Comparison of ENCODE assay signal across 10 mouse cellular contexts in genomic region chr2:28681718-28682117, GRCm38 (mm10). TPM values are rescaled to one million over a fixed set of nuclear protein-coding genes. Genes with fewer than 3 reads are reported as not detected.
DNase-seq lines count a peak whose midpoint lies in the region; ATAC-seq and TF ChIP-seq lines count a peak whose summit lies in the region.
"Had no signal": no experiment of that assay in that cellular context is flagged by ENCODE, and none has a peak within 500 bp of the region (broad histone marks: within the 10 kb centered on the region; RNA-seq: fewer than 3 reads in every experiment).

No protein-coding gene starts in this region.

- no peak overlapping the region for H3K4me2 ChIP-seq in kidney, embryonic 16.5 days (replicated peaks; ENCODE audit: low read depth, low read length)
- H3K4me2 ChIP-seq in intestine, embryonic 15.5 days (replicated peaks), result no peak overlapping the region
- H3K4me2 ChIP-seq in forebrain, embryonic 11.5 days (ENCODE audit: low read depth, low read length, severe bottlenecking), result no peak overlapping the region
- H3K4me2 ChIP-seq: limb, embryonic 12.5 days had no signal

- no peak overlapping the region for H3K9ac ChIP-seq in kidney, embryonic 16.5 days (replicated peaks; ENCODE audit: low read length)
- H3K9ac ChIP-seq in intestine, embryonic 15.5 days, result no peak overlapping the region
- H3K9ac ChIP-seq in forebrain, embryonic 11.5 days (ENCODE audit: low read length), result no peak overlapping the region
- H3K9ac ChIP-seq: limb, embryonic 12.5 days had no signal

- no peaks in the 10 kb centered on the region for H3K27me3 ChIP-seq in kidney, embryonic 16.5 days (ENCODE audit: insufficient read depth, low read length)
- H3K27me3 ChIP-seq in intestine, embryonic 15.5 days (replicated peaks), result no peaks in the 10 kb centered on the region
- H3K27me3 ChIP-seq in forebrain, embryonic 11.5 days (ENCODE audit: control insufficient read depth, insufficient read depth, low read length), result no peaks in the 10 kb centered on the region
- H3K27me3 ChIP-seq: limb, embryonic 12.5 days had no signal

- ATAC-seq in kidney, embryonic 16.5 days (ENCODE audit: low FRiP score, low TSS enrichment), result no peak
- ATAC-seq in intestine, embryonic 15.5 days, result no peak
- ATAC-seq in forebrain, embryonic 11.5 days (replicated peaks; ENCODE audit: low FRiP score), result no peak

- WGBS in kidney, embryonic 16.5 days, result 84% methylated on average over 4 of the region's 4 CpGs
- 86% methylated on average over 4 of the region's 4 CpGs for WGBS in intestine, embryonic 15.5 days
- WGBS in forebrain, embryonic 11.5 days, result 92% methylated on average over 4 of the region's 4 CpGs

- no peak overlapping the region for H3K27ac ChIP-seq in kidney, embryonic 16.5 days (ENCODE audit: low read length)
- H3K27ac ChIP-seq in left cerebral cortex, adult 2 months, result no peak overlapping the region
- H3K27ac ChIP-seq in intestine, embryonic 15.5 days, result no peak overlapping the region
- H3K27ac ChIP-seq in forebrain, embryonic 11.5 days (ENCODE audit: low read depth, low read length), result no peak overlapping the region
- H3K27ac ChIP-seq: limb, embryonic 12.5 days had no signal

- DNase-seq in kidney, adult 18-20 months, result peak; percentile 27
- DNase-seq in adrenal gland, adult 18-20 months (ENCODE audit: low spot score in 2 of 2), result peak; percentile 31 to 43
- peak; percentile 42 to 61 for DNase-seq in cerebellum, postnatal 25 days
- peak; percentile 40 to 55 for DNase-seq in left cerebral cortex, adult 2 months (ENCODE audit: extremely low spot score in 1 of 2, low spot score in 2 of 2)
- DNase-seq in B cell, adult 2 months, result no peak
- DNase-seq in forebrain, embryonic 11.5 days (ENCODE audit: low spot score), result no peak

- intact Hi-C loops in left cerebral cortex, adult 2 months (cut with DNase I), result no loop called here

- H3K9me3 ChIP-seq in kidney, embryonic 16.5 days (ENCODE audit: low read length), result no peaks in the 10 kb centered on the region
- H3K9me3 ChIP-seq in intestine, embryonic 15.5 days, result no peaks in the 10 kb centered on the region
- H3K9me3 ChIP-seq in forebrain, embryonic 11.5 days (ENCODE audit: control insufficient read depth, low read length), result no peaks in the 10 kb centered on the region
- H3K9me3 ChIP-seq: limb, embryonic 12.5 days had no signal

- TF ChIP-seq CTCF in left cerebral cortex, adult 2 months (IDR thresholded peaks at IDR 0.05), result no peak

- peaks cover 67% of the 10 kb centered on the region for H3K36me3 ChIP-seq in kidney, embryonic 16.5 days (ENCODE audit: insufficient read depth, low read length)
- peaks cover 37% of the 10 kb centered on the region for H3K36me3 ChIP-seq in intestine, embryonic 15.5 days
- H3K36me3 ChIP-seq in forebrain, embryonic 11.5 days (ENCODE audit: control insufficient read depth, insufficient read depth, low read length), result peaks cover 6% of the 10 kb centered on the region; the same call in 1 of the 2 replicates

- no peak overlapping the region for H3K4me3 ChIP-seq in kidney, embryonic 16.5 days (ENCODE audit: low read length)
- no peak overlapping the region for H3K4me3 ChIP-seq in left cerebral cortex, adult 2 months
- no peak overlapping the region for H3K4me3 ChIP-seq in intestine, embryonic 15.5 days (replicated peaks)
- H3K4me3 ChIP-seq in forebrain, embryonic 11.5 days (ENCODE audit: low read depth, low read length), result no peak overlapping the region
- H3K4me3 ChIP-seq: limb, embryonic 12.5 days had no signal

- no peaks in the 10 kb centered on the region for H3K4me1 ChIP-seq in kidney, embryonic 16.5 days (ENCODE audit: insufficient read depth, low read length)
- no peaks in the 10 kb centered on the region for H3K4me1 ChIP-seq in intestine, embryonic 15.5 days (replicated peaks)
- H3K4me1 ChIP-seq in forebrain, embryonic 11.5 days (replicated peaks; ENCODE audit: control insufficient read depth, insufficient read depth, low read length), result no peaks in the 10 kb centered on the region
- H3K4me1 ChIP-seq: limb, embryonic 12.5 days had no signal

RNA-seq across cellular contexts. Expression of gene Spaca9, which starts 17.8 kb away (rescaled TPM):
- 2.3 and 2.7 TPM in 2 replicates for polyA plus RNA-seq in kidney, embryonic 16.5 days (2015; fragmentation: Nextera tagmentation; extraction: Ambion mirVana)
- total RNA-seq in adrenal gland, adult 18-20 months (2021), result 1 to 10 TPM in 1 of 2 experiments, under 1 TPM in 1; 0.60 to 1.2 TPM
- total RNA-seq in left cerebral cortex, adult 2 months (2021), result not detected
- polyA plus RNA-seq in intestine, embryonic 15.5 days (2015; fragmentation: Nextera tagmentation; extraction: Ambion mirVana), result 1.0 and 1.2 TPM in 2 replicates
- 1.5 and 2.1 TPM in 2 replicates for polyA plus RNA-seq in forebrain, embryonic 11.5 days (2014; fragmentation: Nextera tagmentation; extraction: Ambion mirVana)

RNA-seq across cellular contexts. Expression of gene Ak8, which starts 18.2 kb away (rescaled TPM):
- 0.94 and 1.2 TPM in 2 replicates for polyA plus RNA-seq in kidney, embryonic 16.5 days (2015; fragmentation: Nextera tagmentation; extraction: Ambion mirVana)
- under 1 TPM; 0.38 to 0.63 TPM for total RNA-seq in adrenal gland, adult 18-20 months (2021)
- 1 to 10 TPM; 1.1 to 1.7 TPM for total RNA-seq in left cerebral cortex, adult 2 months (2021)
- polyA plus RNA-seq in intestine, embryonic 15.5 days (2015; fragmentation: Nextera tagmentation; extraction: Ambion mirVana), result 0.44 and 0.48 TPM in 2 replicates
- 0.23 and 0.48 TPM in 2 replicates for polyA plus RNA-seq in forebrain, embryonic 11.5 days (2014; fragmentation: Nextera tagmentation; extraction: Ambion mirVana)

RNA-seq across cellular contexts. Expression of gene Tsc1, which starts 40.7 kb away (rescaled TPM):
- 23.1 and 23.3 TPM in 2 replicates for polyA plus RNA-seq in kidney, embryonic 16.5 days (2015; fragmentation: Nextera tagmentation; extraction: Ambion mirVana)
- total RNA-seq in adrenal gland, adult 18-20 months (2021), result 10 to 100 TPM; 18.5 to 21.3 TPM
- total RNA-seq in left cerebral cortex, adult 2 months (2021), result 10 to 100 TPM; 53.8 to 57.2 TPM
- 16.2 and 16.6 TPM in 2 replicates for polyA plus RNA-seq in intestine, embryonic 15.5 days (2015; fragmentation: Nextera tagmentation; extraction: Ambion mirVana)
- 27.4 and 32.4 TPM in 2 replicates for polyA plus RNA-seq in forebrain, embryonic 11.5 days (2014; fragmentation: Nextera tagmentation; extraction: Ambion mirVana)

RNA-seq across cellular contexts. Expression of gene Gfi1b, which starts 59.9 kb away (rescaled TPM):
- 0.33 and 0.42 TPM in 2 replicates for polyA plus RNA-seq in kidney, embryonic 16.5 days (2015; fragmentation: Nextera tagmentation; extraction: Ambion mirVana)
- not detected for total RNA-seq in adrenal gland, adult 18-20 months (2021)
- total RNA-seq in left cerebral cortex, adult 2 months (2021), result not detected
- 1.1 and 1.5 TPM in 2 replicates for polyA plus RNA-seq in intestine, embryonic 15.5 days (2015; fragmentation: Nextera tagmentation; extraction: Ambion mirVana)
- 3.4 and 3.5 TPM in 2 replicates for polyA plus RNA-seq in forebrain, embryonic 11.5 days (2014; fragmentation: Nextera tagmentation; extraction: Ambion mirVana)
- polyA plus RNA-seq: neural tube, embryonic 14.5 days had no signal

Comparison
In these comparisons a context has a peak if more than half of its experiments do, and no peak if none do; other contexts are left out.
1. DNase-seq: peak in kidney, adult 18-20 months (single experiment), adrenal gland, adult 18-20 months (2 of 2), cerebellum, postnatal 25 days (2 of 2) and left cerebral cortex, adult 2 months (2 of 2); none in B cell, adult 2 months (0 of 2) and forebrain, embryonic 11.5 days (single experiment).